Mouse (Mus musculus): ENCODE measurements around the gene Abhd11.

GRCm38 (mm10) chr5:135025899-135026298 lies 16.9 kb downstream of the Abhd11 start:
- TF ChIP-seq POLR2A (IDR thresholded peaks at IDR 0.05; ENCODE audit: borderline replicate concordance, extremely low read depth, low read depth, low read length) (no peak), CTCF (IDR thresholded peaks at IDR 0.05; ENCODE audit: insufficient read depth, low read length) (no peak)

All from lung, adult 2 months (tissue).